Mouse (Mus musculus): ENCODE results near the gene Vrk3.

Gene Vrk3

GRCm38 (mm10) chr7:44768129-44768528 lies 19.9 kb downstream of the Vrk3 start:
- DNase-seq: peak; percentile 84

DNA sequence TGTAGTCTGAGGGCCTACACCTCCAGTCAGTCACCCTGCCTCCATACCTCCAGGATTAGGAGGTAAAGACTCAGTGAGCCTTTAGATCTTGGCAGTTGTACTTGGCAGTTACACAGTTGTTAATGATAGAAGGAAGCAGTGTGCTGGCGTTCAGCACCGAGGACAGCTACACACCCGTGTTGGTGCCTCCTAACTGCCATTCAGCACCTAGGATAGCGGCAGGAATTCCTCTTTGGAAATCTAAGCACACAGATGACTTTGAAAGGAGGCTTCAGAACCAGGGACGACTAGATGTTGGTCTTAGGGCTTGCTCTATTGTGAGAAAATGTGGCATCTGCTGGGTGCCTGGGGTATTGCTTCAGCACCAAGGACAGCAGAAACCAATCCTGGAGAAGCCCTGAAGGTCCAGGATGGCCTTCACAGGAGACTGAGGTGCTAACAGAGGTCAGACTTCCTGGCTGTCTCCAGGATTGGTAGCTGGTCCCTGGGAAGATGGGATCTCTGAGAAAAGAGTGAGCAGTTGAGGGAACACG lies 21.9 kb downstream of the Vrk3 start:
- DNase-seq: peak; percentile 75

DNA sequence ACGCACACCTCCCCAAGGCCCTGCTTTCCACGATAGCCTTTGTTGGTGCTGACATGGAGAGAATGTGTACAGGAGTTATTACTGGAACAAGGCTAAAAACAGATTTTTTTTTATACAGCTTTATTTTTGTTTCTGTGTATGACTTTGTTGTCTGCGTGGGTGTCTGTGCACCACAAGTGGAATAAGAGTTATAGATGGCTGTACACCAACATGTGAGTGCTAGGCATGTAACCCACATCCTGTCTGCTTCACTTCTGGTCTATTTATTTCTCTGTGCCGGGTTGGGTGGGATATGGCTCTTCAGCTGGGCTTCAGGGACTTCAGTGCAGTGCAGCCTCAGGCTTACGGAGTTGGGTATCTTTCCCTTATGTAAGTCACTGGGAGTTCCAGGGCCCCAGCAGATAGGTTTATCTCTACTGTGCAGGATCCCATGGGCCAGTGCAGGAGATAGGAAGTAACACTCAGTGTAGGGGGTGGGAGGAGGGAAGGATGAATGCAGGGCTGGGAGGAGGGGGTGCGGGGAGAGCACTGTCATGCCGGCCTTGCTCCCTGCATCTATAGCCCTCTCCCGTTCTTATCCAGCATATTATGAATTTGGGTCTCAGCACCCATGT lies 24.5 kb downstream of the Vrk3 start:
- DNase-seq: peak; percentile 82

GRCm38 (mm10) chr7:44776849-44777498 lies 28.8 kb downstream of the Vrk3 start:
- DNase-seq: peak; percentile 60

DNA sequence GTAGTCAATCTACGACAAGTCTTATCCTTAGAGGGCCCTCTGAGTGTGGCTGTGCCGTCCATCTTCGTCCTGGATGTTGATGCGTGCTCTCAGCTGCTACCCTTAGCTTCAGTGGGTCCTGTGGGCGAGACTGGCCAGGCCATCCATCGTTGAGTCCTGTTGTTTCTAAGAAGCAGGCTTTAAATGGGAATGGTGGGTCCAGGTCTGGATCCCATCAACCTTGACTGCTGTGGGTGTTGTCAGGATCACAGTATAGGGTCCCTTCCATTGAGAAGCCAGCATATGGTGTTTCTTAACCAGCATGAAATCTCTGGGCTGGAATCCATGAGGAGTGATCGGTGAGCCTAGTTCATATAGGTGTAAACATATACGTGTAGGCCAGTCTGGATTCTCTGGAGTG lies 31.9 kb downstream of the Vrk3 start:
- peak; percentile 2 for DNase-seq

GRCm38 (mm10) chr7:44789531-44789930 lies 41.3 kb downstream of the Vrk3 start:
- DNase-seq: peak; percentile 1

- DNase-seq: peak; percentile 1
These were observed 41.9 kb downstream of the Vrk3 start for GRCm38 (mm10) chr7:44790066-44790465.

DNA sequence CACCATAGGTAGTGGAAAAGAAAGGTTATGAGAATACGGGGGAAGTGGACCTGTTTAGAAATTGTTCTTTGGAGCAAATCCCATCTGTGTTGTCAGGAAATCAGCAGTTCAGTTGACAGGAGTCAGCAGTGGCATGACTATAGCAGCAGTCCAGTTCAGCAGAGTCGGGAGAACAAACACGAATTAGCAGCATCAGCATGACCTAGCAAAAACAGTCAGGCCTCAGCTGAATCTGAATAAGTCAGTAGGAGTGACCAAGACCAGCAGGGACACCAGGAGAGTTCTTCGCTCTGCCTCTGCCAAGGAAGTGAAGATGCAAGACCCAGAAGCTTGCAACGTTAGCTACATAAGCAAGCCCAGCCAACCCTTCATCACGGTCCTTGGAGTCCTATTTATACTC lies 44.6 kb downstream of the Vrk3 start:
- peak; percentile 9 for DNase-seq

- DNase-seq: no peak
These were observed 60.7 kb downstream of the Vrk3 start for GRCm38 (mm10) chr7:44808927-44809326.

- DNase-seq: peak; percentile 1
These were observed 61.3 kb downstream of the Vrk3 start for GRCm38 (mm10) chr7:44809466-44809865.

DNA sequence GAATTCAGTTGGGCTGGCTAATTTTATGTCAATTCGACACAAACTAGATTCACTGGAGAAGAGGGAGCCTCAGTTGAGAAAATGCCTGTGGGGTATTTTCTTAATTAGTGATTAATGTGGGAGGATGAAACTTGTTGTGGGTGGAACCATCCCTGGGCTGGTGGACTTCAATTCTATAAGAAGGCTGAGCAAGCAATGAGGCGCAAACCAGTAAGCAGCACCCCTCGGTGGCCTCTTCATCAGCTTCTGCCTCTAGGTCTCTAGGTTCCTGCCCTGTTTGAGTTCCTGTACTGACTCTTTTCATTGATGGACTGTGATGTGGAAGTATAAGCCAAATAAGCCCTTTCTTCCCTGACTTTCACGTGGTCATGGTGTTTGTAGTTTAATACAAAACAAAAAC lies 62.2 kb downstream of the Vrk3 start:
- DNase-seq: no peak

- peak; percentile 0 for DNase-seq
These were observed 62.8 kb downstream of the Vrk3 start for GRCm38 (mm10) chr7:44810819-44811557.

DNA sequence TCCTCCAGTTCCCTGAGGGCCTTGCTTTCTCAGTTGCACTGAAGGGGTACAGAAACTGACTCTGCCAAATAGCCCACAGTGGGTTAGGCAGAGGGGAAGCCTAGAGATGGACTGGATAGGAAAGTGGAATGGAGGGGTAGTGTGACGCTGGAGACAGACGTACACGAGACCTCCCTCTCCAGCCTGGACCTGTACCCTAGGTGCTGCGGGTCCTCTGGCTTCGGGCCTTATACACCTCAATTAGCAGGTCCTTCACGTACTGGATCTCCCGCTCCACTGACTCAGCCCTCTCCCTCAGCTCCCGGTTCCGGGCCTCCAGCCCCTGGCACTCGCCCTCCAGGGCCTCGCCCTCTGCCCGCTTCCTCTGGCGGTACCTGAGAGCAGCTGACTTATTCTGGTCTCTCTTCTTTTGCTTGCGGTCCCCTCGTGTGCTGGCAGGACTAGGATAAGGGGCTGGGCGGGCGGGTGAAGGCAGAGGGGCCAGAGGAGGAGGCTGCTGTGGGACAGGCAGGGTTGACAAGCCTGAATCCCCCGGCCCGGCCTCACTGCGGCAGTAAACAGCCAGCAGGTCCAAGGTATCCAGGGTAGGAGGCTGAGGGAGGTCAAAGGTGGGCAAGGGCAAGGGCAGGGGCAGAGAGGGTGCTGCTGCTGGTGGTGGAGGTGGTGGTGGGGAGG lies 64.6 kb downstream of the Vrk3 start:
- DNase-seq: peak; percentile 2

- DNase-seq: peak; percentile 0
These were observed 65.8 kb downstream of the Vrk3 start for GRCm38 (mm10) chr7:44813985-44814384.

- DNase-seq: peak; percentile 1
These were observed 66.2 kb downstream of the Vrk3 start for GRCm38 (mm10) chr7:44814423-44814822.

GRCm38 (mm10) chr7:44814952-44815553 lies 66.8 kb downstream of the Vrk3 start:
- DNase-seq: peak; percentile 12

DNA sequence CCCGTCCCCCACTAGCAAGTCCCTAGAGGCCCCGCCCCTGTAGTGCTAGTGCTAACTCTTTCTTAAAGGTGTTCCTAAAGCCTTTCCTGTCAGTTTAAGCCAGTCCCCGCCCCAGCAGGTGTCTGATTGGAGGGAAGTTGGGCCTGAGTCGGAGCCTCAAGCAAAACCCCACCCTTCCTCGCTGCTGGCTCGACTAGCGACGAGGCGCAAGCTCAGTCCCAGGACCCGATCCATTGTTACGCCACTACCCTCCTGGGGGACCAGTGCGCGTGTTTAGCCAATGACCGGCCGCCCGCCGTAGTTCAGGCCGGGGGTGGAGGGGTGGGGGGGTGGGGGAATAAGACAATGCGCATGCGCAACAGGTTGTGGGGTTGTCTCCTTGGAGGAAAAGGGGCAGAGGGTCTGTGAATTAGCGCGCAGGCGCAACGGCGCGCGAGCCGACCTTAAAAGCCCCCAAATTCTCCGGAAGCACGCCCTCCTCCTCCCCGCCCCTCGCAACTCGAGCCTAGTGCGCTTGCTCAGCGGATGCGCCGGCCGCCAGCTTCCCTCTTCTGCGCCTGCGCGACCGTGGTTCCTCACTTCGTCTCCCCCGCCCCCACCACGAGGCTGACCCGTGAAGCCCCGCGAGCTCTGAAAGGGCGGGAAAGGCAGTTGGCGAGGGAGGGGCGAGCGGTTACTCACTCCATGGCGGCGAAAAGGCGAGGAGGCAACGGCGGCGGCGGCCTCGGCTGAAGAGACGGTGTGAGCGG lies 67.7 kb downstream of the Vrk3 start, which contains the start of the genes Nup62 and Il4i1:
Gene Nup62 (plus strand): TSS at position 368 of the 749 bp plus-strand sequence.
Gene Il4i1 (plus strand): TSS at position 667 of the 749 bp plus-strand sequence.
- peak; percentile 99 for DNase-seq

GRCm38 (mm10) chr7:44816470-44817021 lies 68.3 kb downstream of the Vrk3 start, which contains the start of gene Atf5:
Atf5 (minus strand) TSS chr7:44816658.
- DNase-seq: peak; percentile 73

- DNase-seq: no peak
These were observed 69.2 kb downstream of the Vrk3 start for GRCm38 (mm10) chr7:44817441-44817840.

DNA sequence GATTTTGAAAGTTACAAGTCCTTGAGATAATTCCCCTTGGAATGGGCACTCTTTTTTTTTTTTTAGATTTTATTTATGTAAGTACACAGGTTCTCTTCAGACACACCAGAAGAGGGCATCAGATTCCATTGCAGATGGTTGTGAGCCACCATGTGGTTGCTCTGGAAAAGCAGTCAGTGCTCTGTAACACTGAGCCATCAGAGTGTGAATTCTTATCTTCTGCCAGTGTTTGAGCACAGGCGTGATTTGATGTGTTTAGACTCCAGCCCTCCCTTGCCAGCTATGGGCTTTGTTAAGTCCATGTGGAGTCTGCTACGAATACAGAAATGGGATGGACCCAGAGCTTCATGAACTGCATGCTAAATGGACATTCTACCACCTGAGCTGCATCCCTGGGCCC lies 70.0 kb downstream of the Vrk3 start:
- DNase-seq: peak; percentile 5

DNA sequence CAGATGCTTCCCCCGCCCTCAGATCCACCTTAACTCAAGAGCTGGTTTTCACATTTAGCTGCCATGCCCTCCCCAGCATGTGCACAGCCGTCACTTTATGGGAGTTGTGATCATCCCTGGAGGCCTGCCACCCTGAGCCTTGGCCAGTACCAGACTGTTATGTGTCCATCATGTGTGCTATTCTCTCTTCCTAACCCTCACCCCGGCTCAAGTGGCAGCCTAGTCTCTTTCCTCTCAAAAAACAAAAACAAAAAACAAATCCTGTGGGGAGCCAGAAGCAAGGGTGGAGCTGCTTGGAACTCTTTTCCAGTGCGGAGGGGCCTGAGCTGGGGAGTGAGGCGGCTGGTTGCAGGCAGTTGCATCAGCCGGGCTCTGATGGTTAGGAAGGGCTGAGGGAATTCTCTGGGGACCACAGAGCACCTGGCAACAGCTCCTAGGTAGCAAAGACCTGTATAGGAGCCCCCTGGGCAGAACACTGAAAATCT lies 70.6 kb downstream of the Vrk3 start:
- peak; percentile 60 for DNase-seq

Data from liver (tissue).